Mouse (Mus musculus) CH12.LX (cell line): ENCODE measurements around the gene Gm13889.

Source experiments
- CHD1 ChIP-seq: IDR thresholded peaks from 2 replicates; pipeline ENCODE4 v1.6.1; 2012; ENCODE audit warnings: low read depth, low read length, improper control_type of control experiment, inconsistent platforms
- CTCF ChIP-seq, 2 experiments: IDR thresholded peaks in 1 of 2; conservative IDR thresholded peaks in 1 of 2; 2 replicates each; pipeline ENCODE4 v1.5.1; 2011 to 2012; ENCODE audit warnings: low read depth in 2 of 2, low read length in 2 of 2, improper control_type of control experiment in 1 of 2, inconsistent platforms in 1 of 2, mild to moderate bottlenecking in 1 of 2, moderate library complexity in 1 of 2
- E2F4 ChIP-seq: IDR thresholded peaks from 2 replicates; pipeline ENCODE4 v1.6.1; 2011; ENCODE audit warnings: low read depth, low read length, improper control_type of control experiment; ENCODE audit not compliant: insufficient replicate concordance
- EP300 ChIP-seq: IDR thresholded peaks from 2 replicates; pipeline ENCODE4 v1.6.1; 2011; ENCODE audit warnings: low read length, improper control_type of control experiment
- HCFC1 ChIP-seq: IDR thresholded peaks from 2 replicates; pipeline ENCODE4 v1.6.1; 2012; ENCODE audit warnings: low read depth, mild to moderate bottlenecking, inconsistent platforms, low read length, improper control_type of control experiment
- IRF4 ChIP-seq: IDR thresholded peaks from 2 replicates; pipeline ENCODE4 v1.6.1; 2014; ENCODE audit warnings: low read depth, mild to moderate bottlenecking, inconsistent platforms, low read length, improper control_type of control experiment
- KAT2A ChIP-seq: IDR thresholded peaks from 2 replicates; pipeline ENCODE4 v1.6.1; 2012; ENCODE audit warnings: low read length, improper control_type of control experiment, inconsistent platforms; ENCODE audit not compliant: insufficient replicate concordance
- MAFK ChIP-seq: IDR thresholded peaks from 2 replicates; pipeline ENCODE4 v1.6.1; 2011; ENCODE audit warnings: low read length, improper control_type of control experiment; ENCODE audit not compliant: insufficient replicate concordance
- POLR2A ChIP-seq: IDR thresholded peaks from 2 replicates; pipeline ENCODE4 v1.6.1; 2011; ENCODE audit warnings: low read depth, mild to moderate bottlenecking, improper control_type of control experiment, low read length
- UBTF ChIP-seq: IDR thresholded peaks from 2 replicates; pipeline ENCODE4 v1.6.1; 2012; ENCODE audit warnings: low read depth, mild to moderate bottlenecking, inconsistent platforms, low read length, improper control_type of control experiment, moderate library complexity
- USF1 ChIP-seq: IDR thresholded peaks from 2 replicates; pipeline ENCODE4 v1.6.1; 2014; ENCODE audit warnings: low read depth, mild to moderate bottlenecking, inconsistent platforms, low read length, improper control_type of control experiment
- USF2 ChIP-seq: conservative IDR thresholded peaks from 2 replicates; pipeline ENCODE4 v1.6.1; 2011; ENCODE audit warnings: low read depth, low read length, improper control_type of control experiment
- ZC3H11A ChIP-seq: IDR thresholded peaks from 2 replicates; pipeline ENCODE4 v1.6.1; 2012; ENCODE audit warnings: low read depth, mild to moderate bottlenecking, inconsistent platforms, low read length, improper control_type of control experiment
- ZMIZ1 ChIP-seq: IDR thresholded peaks from 2 replicates; pipeline ENCODE4 v1.6.1; 2012; ENCODE audit warnings: low read depth, mild to moderate bottlenecking, inconsistent platforms, low read length, improper control_type of control experiment

DNA sequence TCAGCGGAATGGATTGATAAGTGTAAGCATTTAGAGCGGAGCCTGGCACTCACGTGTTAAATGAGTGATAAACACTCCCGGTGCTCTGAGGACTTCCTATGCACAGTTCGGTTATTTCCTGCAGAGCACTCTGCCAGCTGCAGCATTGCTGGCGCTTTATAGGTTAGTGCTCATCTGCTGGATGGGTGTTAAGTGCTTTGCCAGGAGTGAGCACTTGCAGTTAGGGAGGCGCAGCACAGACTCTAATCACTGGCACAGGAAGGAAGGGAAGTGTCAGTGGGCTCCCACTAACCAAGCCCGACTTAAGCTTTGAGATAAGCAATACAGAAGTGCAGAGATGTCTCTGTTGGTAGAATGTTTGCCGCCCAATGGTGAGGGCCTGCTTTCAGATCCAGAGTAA, 18.5 kb downstream of the Gm13889 start:
- TF ChIP-seq CTCF (conservative IDR thresholded peaks at IDR 0.05 in 1 of 2, IDR thresholded peaks at IDR 0.05 in 1 of 2; ENCODE audit: low read depth in 2 of 2, low read length in 2 of 2) (no peak), MAFK (no peak), UBTF (no peak), ZC3H11A (no peak), KAT2A (no peak), ZMIZ1 (no peak), E2F4 (no peak), USF1 (no peak), USF2 (no peak), HCFC1 (no peak), POLR2A (no peak), CHD1 (no peak), IRF4 (no peak), EP300 (no peak)
